Mouse (Mus musculus) embryonic facial prominence, embryonic 11.5 days (tissue): ENCODE data around the gene Hexdc. TPM values are rescaled to one million over a fixed set of nuclear protein-coding genes. Genes with fewer than 3 reads are reported as not detected.

Source experiments
- ATAC-seq: fragments of 200-750 bp; cut with Nextera tagmentation; replicated peaks from 2 replicates; pipeline ENCODE4 v1.8.0; 2017; ENCODE audit warnings: low read depth; ENCODE audit not compliant: insufficient number of reproducible peaks, low FRiP score, low TSS enrichment
- DNase-seq: peaks from one replicate; pipeline ENCODE4 v3.0.0-alpha.2; 2015; ENCODE audit warnings: low spot score
- H3K27ac ChIP-seq: fragments of 300-500 bp; sonication (generic); replicated peaks from 2 replicates; pipeline ENCODE4 v1.5.1; 2014; ENCODE audit warnings: mild to moderate bottlenecking, low read depth, low read length, control low read depth
- H3K27me3 ChIP-seq: fragments of 300-500 bp; sonication (generic); 2 replicates; pipeline ENCODE4 v1.6.1; 2014; ENCODE audit warnings: mild to moderate bottlenecking, low read length, moderate library complexity, mixed read lengths; ENCODE audit not compliant: control insufficient read depth, insufficient read depth
- H3K36me3 ChIP-seq: fragments of 300-500 bp; sonication (generic); replicated peaks from 2 replicates; pipeline ENCODE4 v1.6.1; 2014; ENCODE audit warnings: low read depth, mild to moderate bottlenecking, low read length, moderate library complexity, mixed read lengths; ENCODE audit not compliant: control insufficient read depth, insufficient read depth
- H3K4me1 ChIP-seq: fragments of 300-500 bp; sonication (generic); 2 replicates; pipeline ENCODE4 v1.6.1; 2014; ENCODE audit warnings: low read length, mixed read lengths; ENCODE audit not compliant: control insufficient read depth, insufficient read depth
- H3K4me2 ChIP-seq: fragments of 300-500 bp; sonication (generic); 2 replicates; pipeline ENCODE4 v1.6.1; 2014; ENCODE audit warnings: low read depth, mild to moderate bottlenecking, control low read depth, low read length, moderate library complexity
- H3K4me3 ChIP-seq: fragments of 300-500 bp; sonication (generic); 2 replicates; pipeline ENCODE4 v1.5.1; 2014; ENCODE audit warnings: low read depth, low read length, control low read depth
- H3K9ac ChIP-seq: fragments of 300-500 bp; sonication (generic); replicated peaks from 2 replicates; pipeline ENCODE4 v1.6.1; 2014; ENCODE audit warnings: mild to moderate bottlenecking, control low read depth, low read length
- H3K9me3 ChIP-seq: fragments of 300-500 bp; sonication (generic); replicated peaks from 2 replicates; pipeline ENCODE4 v1.6.1; 2016; ENCODE audit warnings: mild to moderate bottlenecking, low read length, inconsistent platforms, mixed read lengths; ENCODE audit not compliant: control insufficient read depth
- WGBS: fragments of 180-500 bp; shearing (Covaris S2); extraction: QIAGEN DNeasy Blood & Tissue Kit; methylation state at CpG from one replicate; pipeline ENCODE4 v1.1.7; 2014; 5-methylcytosine and 5-hydroxymethylcytosine counted together
- polyA plus RNA-seq: library from polyadenylated mRNA; unstranded; fragments of >200 nt; fragmentation: Nextera tagmentation; extraction: Ambion mirVana; gene quantifications from 2 replicates; pipeline ENCODE4 v1.2.1, GENCODE M21; 2014

The Hexdc gene
- polyA plus RNA-seq, result 5.4 and 6.3 TPM in 2 replicates

GRCm38 (mm10) chr11:121204161-121205006 lies at the start of gene Hexdc, which contains the start of gene Ogfod3:
Gene Hexdc, plus strand, starts transcription at chr11:121204433.
Gene Ogfod3, minus strand, starts transcription at chr11:121204711.
- H3K27me3 ChIP-seq, result no peaks in the 10 kb centered on the region
- peak within 1 kb of the TSS; percentile 72 for H3K4me3 ChIP-seq
- ATAC-seq (peak; percentile 98), DNase-seq (peak; percentile 96)
- H3K9ac ChIP-seq, result peak within 1 kb of the TSS; percentile 81
- under 1% methylated on average over 53 of the region's 70 CpGs for WGBS
- H3K9me3 ChIP-seq, result no peaks in the 10 kb centered on the region
- no peaks in the 10 kb centered on the region for H3K4me1 ChIP-seq
- peak within 1 kb of the TSS; percentile 64 for H3K4me2 ChIP-seq
- no peaks in the 10 kb centered on the region for H3K36me3 ChIP-seq
- H3K27ac ChIP-seq, result peak within 1 kb of the TSS; percentile 61

GRCm38 (mm10) chr11:121156411-121156891 lies 47.8 kb upstream of the Hexdc start:
- Histone ChIP-seq H3K27ac (no peak overlapping the region), H3K4me1 (peaks cover 7% of the 10 kb centered on the region; the same call in 1 of the 2 replicates), H3K4me3 (peak overlapping the region; percentile 31), H3K4me2 (peak overlapping the region; percentile 67), H3K9ac (peak overlapping the region; percentile 25; the same call in 1 of the 2 replicates), H3K27me3 (peaks cover 29% of the 10 kb centered on the region), H3K36me3 (no peaks in the 10 kb centered on the region), H3K9me3 (no peaks in the 10 kb centered on the region)
- DNase-seq (peak; percentile 14), ATAC-seq (no peak)
- WGBS, result 1% methylated on average over 45 of the region's 45 CpGs

- ATAC-seq (no peak), DNase-seq (no peak)
- H3K4me1 ChIP-seq, result peaks cover 7% of the 10 kb centered on the region; the same call in 1 of the 2 replicates
- no peak within 1 kb of the TSS for H3K27ac ChIP-seq
- H3K9me3 ChIP-seq, result no peaks in the 10 kb centered on the region
- no peaks in the 10 kb centered on the region for H3K36me3 ChIP-seq
- H3K4me3 ChIP-seq, result no peak within 1 kb of the TSS
- 87% methylated on average over 5 of the region's 5 CpGs for WGBS
- no peak within 1 kb of the TSS for H3K4me2 ChIP-seq
- H3K9ac ChIP-seq, result no peak within 1 kb of the TSS
- peaks cover 29% of the 10 kb centered on the region for H3K27me3 ChIP-seq
Observed at GRCm38 (mm10) chr11:121159971-121160370, 44.3 kb upstream of the Hexdc start, which contains the start of gene Uts2r. Gene Uts2r, plus strand, starts transcription at chr11:121160271.

GRCm38 (mm10) chr11:121160636-121161346 lies 43.4 kb upstream of the Hexdc start:
- H3K4me2 ChIP-seq, result no peak overlapping the region
- ATAC-seq, result no peak
- H3K4me3 ChIP-seq, result no peak overlapping the region
- H3K9me3 ChIP-seq, result no peaks in the 10 kb centered on the region
- no peaks in the 10 kb centered on the region for H3K36me3 ChIP-seq
- peaks cover 22% of the 10 kb centered on the region for H3K27me3 ChIP-seq
- H3K27ac ChIP-seq, result no peak overlapping the region
- no peak for DNase-seq
- peaks cover 7% of the 10 kb centered on the region; the same call in 1 of the 2 replicates for H3K4me1 ChIP-seq
- 90% methylated on average over 26 of the region's 26 CpGs for WGBS
- no peak overlapping the region for H3K9ac ChIP-seq

- H3K9me3 ChIP-seq, result no peaks in the 10 kb centered on the region
- H3K4me2 ChIP-seq, result no peak overlapping the region
- no peaks in the 10 kb centered on the region for H3K4me1 ChIP-seq
- H3K27ac ChIP-seq, result no peak overlapping the region
- H3K4me3 ChIP-seq, result no peak overlapping the region
- H3K9ac ChIP-seq, result no peak overlapping the region
- DNase-seq (no peak), ATAC-seq (no peak)
- H3K27me3 ChIP-seq, result no peaks in the 10 kb centered on the region
- 85% methylated on average over 4 of the region's 4 CpGs for WGBS
- H3K36me3 ChIP-seq, result no peaks in the 10 kb centered on the region
Observed at GRCm38 (mm10) chr11:121163751-121164150, 40.5 kb upstream of the Hexdc start.

GRCm38 (mm10) chr11:121173203-121173602 lies 31.0 kb upstream of the Hexdc start:
- DNase-seq (no peak), ATAC-seq (no peak)
- 89% methylated on average over 5 of the region's 5 CpGs for WGBS
- Histone ChIP-seq H3K4me3 (no peak overlapping the region), H3K9me3 (no peaks in the 10 kb centered on the region), H3K4me1 (no peaks in the 10 kb centered on the region), H3K36me3 (no peaks in the 10 kb centered on the region), H3K4me2 (no peak overlapping the region), H3K27ac (no peak overlapping the region), H3K27me3 (no peaks in the 10 kb centered on the region), H3K9ac (no peak overlapping the region)

GRCm38 (mm10) chr11:121174234-121174633 lies 30.0 kb upstream of the Hexdc start:
- Histone ChIP-seq H3K27ac (no peak overlapping the region), H3K27me3 (no peaks in the 10 kb centered on the region), H3K9me3 (no peaks in the 10 kb centered on the region), H3K4me3 (no peak overlapping the region), H3K4me2 (no peak overlapping the region), H3K36me3 (no peaks in the 10 kb centered on the region), H3K9ac (no peak overlapping the region), H3K4me1 (no peaks in the 10 kb centered on the region)
- peak; percentile 23 for DNase-seq
- ATAC-seq, result no peak
- WGBS, result 51% methylated on average over 3 of the region's 3 CpGs
